Mouse (Mus musculus) cerebellum, adult 2 months (tissue): ENCODE measurements around the gene Crlf2.
A peak's percentile ranks its signal among the peaks of the same experiment; 100 is the strongest.

ENCODE experiments used
- CTCF ChIP-seq: fragments of 200-500 bp; IDR thresholded peaks from 2 replicates; pipeline ENCODE4 v1.5.1; 2011; ENCODE audit warnings: low read depth, mild to moderate bottlenecking, control low read depth, low read length, moderate library complexity, borderline replicate concordance; ENCODE audit not compliant: insufficient read depth
- POLR2A ChIP-seq: fragments of 200-500 bp; IDR thresholded peaks from 2 replicates; pipeline ENCODE4 v1.6.1; 2011; ENCODE audit warnings: low read length, control low read depth, borderline replicate concordance; ENCODE audit not compliant: insufficient read depth

DNA sequence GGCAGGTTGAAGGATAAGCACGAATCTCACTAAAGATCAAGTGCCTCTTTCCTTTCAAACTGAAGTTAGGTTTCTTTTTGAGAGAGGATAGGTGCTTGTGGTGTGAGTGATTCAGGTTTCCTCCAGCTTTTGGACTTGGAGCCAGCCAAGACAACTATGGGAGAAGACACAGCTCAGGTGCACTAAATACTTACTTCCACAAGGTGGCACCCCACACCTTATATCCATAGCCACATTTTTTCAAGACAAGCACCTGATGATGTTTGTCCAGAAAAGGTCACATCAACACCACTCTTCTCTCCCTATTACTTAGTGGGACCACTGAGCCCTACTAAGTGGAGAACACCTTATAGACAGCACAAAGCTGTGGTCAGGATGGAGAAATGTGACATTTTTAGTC, 52.1 kb downstream of the Crlf2 start:
- TF ChIP-seq CTCF (peak; percentile 46; the same call in 1 of the 2 replicates), POLR2A (no peak)
